Mouse (Mus musculus) neural tube, embryonic 15.5 days (tissue): ENCODE measurements around the gene Acot1. TPM values are rescaled to one million over a fixed set of nuclear protein-coding genes. Genes with fewer than 3 reads are reported as not detected.
"Not testable (repeated sequence)": the region's sequence is repeated elsewhere in the genome, so short reads cannot be mapped to it uniquely, and the experiment has no call there.

ENCODE experiments used
- ATAC-seq: fragments of 200-750 bp; cut with Nextera tagmentation; 2 replicates; pipeline ENCODE4 v1.8.0; 2017; ENCODE audit warnings: mild to moderate bottlenecking, moderate TSS enrichment, moderate library complexity; ENCODE audit not compliant: low FRiP score
- H3K27ac ChIP-seq: fragments of 300-500 bp; sonication (generic); replicated peaks from 2 replicates; pipeline ENCODE4 v1.5.1; 2015; ENCODE audit warnings: mild to moderate bottlenecking, inconsistent platforms
- H3K27me3 ChIP-seq: fragments of 300-500 bp; sonication (generic); replicated peaks from 2 replicates; pipeline ENCODE4 v1.6.1; 2015; ENCODE audit warnings: inconsistent platforms
- H3K36me3 ChIP-seq: fragments of 300-500 bp; sonication (generic); 2 replicates; pipeline ENCODE4 v1.6.1; 2015; ENCODE audit warnings: inconsistent platforms
- H3K4me1 ChIP-seq: fragments of 300-500 bp; sonication (generic); 2 replicates; pipeline ENCODE4 v1.6.1; 2015; ENCODE audit warnings: inconsistent platforms
- H3K4me2 ChIP-seq: fragments of 300-500 bp; sonication (generic); 2 replicates; pipeline ENCODE4 v1.6.1; 2015; ENCODE audit warnings: inconsistent platforms, mild to moderate bottlenecking, moderate library complexity
- H3K4me3 ChIP-seq: fragments of 300-500 bp; sonication (generic); replicated peaks from 2 replicates; pipeline ENCODE4 v1.5.1; 2015; ENCODE audit warnings: mild to moderate bottlenecking, inconsistent platforms
- H3K9ac ChIP-seq: fragments of 300-500 bp; sonication (generic); replicated peaks from 2 replicates; pipeline ENCODE4 v1.6.1; 2015; ENCODE audit warnings: mild to moderate bottlenecking, inconsistent platforms
- H3K9me3 ChIP-seq: fragments of 300-500 bp; sonication (generic); replicated peaks from 2 replicates; pipeline ENCODE4 v1.6.1; 2016; ENCODE audit warnings: inconsistent platforms
- WGBS: fragments of 180-500 bp; shearing (Covaris S2); methylation state at CpG from one replicate; pipeline ENCODE4 v1.1.7; 2015; ENCODE audit warnings: mixed read lengths; 5-methylcytosine and 5-hydroxymethylcytosine counted together
- polyA plus RNA-seq: library from polyadenylated mRNA; unstranded; fragments of >200 nt; fragmentation: Nextera tagmentation; extraction: Ambion mirVana; gene quantifications from 2 replicates; pipeline ENCODE4 v1.2.1, GENCODE M21; 2015

The Acot1 gene
- polyA plus RNA-seq, 1 experiment from 2014 or later, result 78.4 TPM

- not testable (repeated sequence) for H3K27me3 ChIP-seq, H3K4me3 ChIP-seq, H3K9me3 ChIP-seq, H3K4me2 ChIP-seq, H3K36me3 ChIP-seq, H3K27ac ChIP-seq, ATAC-seq, H3K9ac ChIP-seq, H3K4me1 ChIP-seq
- 98% methylated on average over 4 of the region's 4 CpGs for WGBS
Observed at GRCm38 (mm10) chr12:84022266-84022665, 13.0 kb downstream of the Acot1 start.

- 87% methylated on average over 9 of the region's 9 CpGs for WGBS
- Histone ChIP-seq H3K9ac (no peak overlapping the region), H3K4me3 (no peak overlapping the region), H3K27me3 (no peaks in the 10 kb centered on the region), H3K9me3 (no peaks in the 10 kb centered on the region), H3K36me3 (no peaks in the 10 kb centered on the region), H3K4me1 (no peaks in the 10 kb centered on the region), H3K27ac (no peak overlapping the region), H3K4me2 (no peak overlapping the region)
- no peak for ATAC-seq
Observed at GRCm38 (mm10) chr12:84023052-84023745, 13.9 kb downstream of the Acot1 start.

DNA sequence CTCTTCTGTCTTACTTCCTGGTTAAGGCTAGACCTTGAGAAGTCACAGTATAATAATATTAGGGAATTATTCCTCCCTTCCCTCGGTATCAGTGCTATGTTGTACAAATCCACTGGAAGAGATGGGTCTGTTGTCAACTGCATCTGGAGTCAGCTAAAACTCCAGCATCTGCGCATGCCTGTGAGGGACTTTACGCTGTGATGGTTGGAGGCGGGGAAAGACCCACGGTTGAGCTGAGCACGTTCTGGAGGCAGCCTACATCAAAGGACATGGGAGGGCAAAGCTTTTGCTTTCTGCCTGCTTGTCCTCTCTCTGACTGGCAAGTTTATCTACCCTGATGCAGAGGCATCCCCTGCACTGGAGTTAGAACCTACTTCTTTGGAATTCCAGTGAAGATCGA lies 16.6 kb downstream of the Acot1 start:
- no peaks in the 10 kb centered on the region for H3K27me3 ChIP-seq
- H3K27ac ChIP-seq, result no peak overlapping the region
- 89% methylated on average over 7 of the region's 7 CpGs for WGBS
- no peak for ATAC-seq
- no peak overlapping the region for H3K4me2 ChIP-seq
- no peaks in the 10 kb centered on the region for H3K36me3 ChIP-seq
- no peak overlapping the region for H3K4me3 ChIP-seq
- no peaks in the 10 kb centered on the region for H3K4me1 ChIP-seq
- no peaks in the 10 kb centered on the region for H3K9me3 ChIP-seq
- no peak overlapping the region for H3K9ac ChIP-seq

DNA sequence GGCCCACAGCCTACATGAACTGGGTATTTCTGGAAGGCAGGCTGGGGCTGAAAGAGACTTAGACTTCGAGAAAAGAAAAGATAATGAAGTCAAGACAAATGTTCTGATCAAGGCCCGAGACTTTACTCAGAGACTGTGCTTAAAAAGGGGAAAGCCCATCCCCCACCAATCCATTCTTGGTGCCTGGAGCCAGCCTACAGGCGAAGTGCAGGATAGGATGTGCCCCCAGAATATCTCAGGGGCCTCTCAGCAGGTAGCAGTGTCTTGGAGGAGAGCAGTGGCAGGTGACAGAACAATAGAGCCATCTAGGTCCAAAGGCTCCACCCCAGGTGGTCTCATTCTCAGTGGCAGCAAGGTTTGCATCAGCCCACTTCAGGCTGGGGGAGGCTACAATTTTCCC lies 19.0 kb downstream of the Acot1 start:
- not testable (repeated sequence) for H3K27me3 ChIP-seq, ATAC-seq, H3K36me3 ChIP-seq

DNA sequence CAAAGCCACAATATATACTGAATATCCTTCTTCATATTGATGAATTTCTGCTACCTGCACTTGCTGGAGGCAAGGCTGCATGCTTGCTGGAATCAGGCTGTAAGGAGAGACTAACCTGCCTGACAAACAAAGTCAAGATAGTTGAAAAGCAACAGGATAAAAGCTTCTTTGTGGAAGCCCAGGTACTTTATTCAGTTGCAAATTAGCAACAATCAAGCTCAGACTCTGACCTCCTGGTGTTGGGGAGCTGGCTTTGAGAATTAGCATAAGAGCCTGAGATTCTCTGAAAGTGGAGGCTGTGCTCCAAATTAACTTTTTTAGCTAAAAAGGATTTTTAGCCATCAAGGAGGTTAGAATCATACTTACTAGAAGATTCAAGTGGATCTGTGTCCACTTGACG lies 19.8 kb downstream of the Acot1 start:
- H3K36me3 ChIP-seq, H3K4me3 ChIP-seq, H3K4me1 ChIP-seq, H3K27ac ChIP-seq, H3K9me3 ChIP-seq, ATAC-seq, H3K4me2 ChIP-seq, H3K27me3 ChIP-seq, H3K9ac ChIP-seq: not testable (repeated sequence)
- WGBS, result 98% methylated on average over 1 of the region's 1 CpGs

More for the DNA sequence above, 19.0 kb downstream of the Acot1 start:
- 42% methylated on average over 3 of the region's 3 CpGs for WGBS
- H3K4me1 ChIP-seq, H3K9ac ChIP-seq, H3K4me3 ChIP-seq, H3K9me3 ChIP-seq, H3K27ac ChIP-seq, H3K4me2 ChIP-seq: not testable (repeated sequence)

- Histone ChIP-seq H3K9me3 (no peaks in the 10 kb centered on the region), H3K4me3 (no peak overlapping the region), H3K36me3 (no peaks in the 10 kb centered on the region), H3K27ac (no peak overlapping the region), H3K4me2 (no peak overlapping the region), H3K27me3 (no peaks in the 10 kb centered on the region), H3K4me1 (no peaks in the 10 kb centered on the region), H3K9ac (no peak overlapping the region)
- 72% methylated on average over 4 of the region's 4 CpGs for WGBS
- peak; percentile 63; the same call in 1 of the 2 replicates for ATAC-seq
Observed at GRCm38 (mm10) chr12:84030659-84031332, 21.5 kb downstream of the Acot1 start.

GRCm38 (mm10) chr12:84032854-84033253 lies 23.6 kb downstream of the Acot1 start:
- no peak for ATAC-seq
- H3K9me3 ChIP-seq, result no peaks in the 10 kb centered on the region
- no peak overlapping the region for H3K4me3 ChIP-seq
- H3K9ac ChIP-seq, result no peak overlapping the region
- H3K27me3 ChIP-seq, result no peaks in the 10 kb centered on the region
- no peaks in the 10 kb centered on the region for H3K36me3 ChIP-seq
- H3K4me2 ChIP-seq, result no peak overlapping the region
- H3K27ac ChIP-seq, result no peak overlapping the region
- 85% methylated on average over 4 of the region's 4 CpGs for WGBS
- H3K4me1 ChIP-seq, result no peaks in the 10 kb centered on the region

GRCm38 (mm10) chr12:84033302-84033701 lies 24.0 kb downstream of the Acot1 start:
- H3K36me3 ChIP-seq, ATAC-seq: not testable (repeated sequence)

GRCm38 (mm10) chr12:84034108-84034507 lies 24.8 kb downstream of the Acot1 start:
- H3K27ac ChIP-seq, result no peak overlapping the region
- no peak overlapping the region for H3K4me2 ChIP-seq
- ATAC-seq, result no peak
- 54% methylated on average over 4 of the region's 4 CpGs for WGBS
- H3K4me1 ChIP-seq, result 0 out of 2 replicates have a peak, but pooled peaks cover 3% of the 10 kb centered on the region
- no peaks in the 10 kb centered on the region for H3K9me3 ChIP-seq
- H3K36me3 ChIP-seq, result no peaks in the 10 kb centered on the region
- no peak overlapping the region for H3K9ac ChIP-seq
- H3K27me3 ChIP-seq, result no peaks in the 10 kb centered on the region
- H3K4me3 ChIP-seq, result no peak overlapping the region

More at GRCm38 (mm10) chr12:84033302-84033701, 24.0 kb downstream of the Acot1 start:
- H3K9me3 ChIP-seq, H3K4me3 ChIP-seq, H3K4me2 ChIP-seq, H3K27ac ChIP-seq, H3K4me1 ChIP-seq, H3K27me3 ChIP-seq, H3K9ac ChIP-seq: not testable (repeated sequence)
- 85% methylated on average over 2 of the region's 2 CpGs for WGBS

- H3K36me3 ChIP-seq, ATAC-seq, H3K4me1 ChIP-seq, H3K27ac ChIP-seq, H3K9me3 ChIP-seq, H3K27me3 ChIP-seq: not testable (repeated sequence)
- Histone ChIP-seq H3K9ac (peak within 1 kb of the TSS; percentile 40), H3K4me2 (peak within 1 kb of the TSS; percentile 67), H3K4me3 (peak within 1 kb of the TSS; percentile 47)
- 11% methylated on average over 32 of the region's 32 CpGs for WGBS
Observed at GRCm38 (mm10) chr12:84038241-84038640, 29.0 kb downstream of the Acot1 start, which contains the start of gene Acot4. Acot4 (plus strand) TSS chr12:84038379.

- not testable (repeated sequence) for H3K9me3 ChIP-seq, H3K4me1 ChIP-seq, H3K27me3 ChIP-seq, H3K27ac ChIP-seq, H3K36me3 ChIP-seq
- H3K4me3 ChIP-seq, result peak within 1 kb of the TSS; percentile 47
- H3K4me2 ChIP-seq, result peak within 1 kb of the TSS; percentile 67
- 3% methylated on average over 35 of the region's 39 CpGs for WGBS
- peak within 1 kb of the TSS; percentile 40 for H3K9ac ChIP-seq
- ATAC-seq, result peak; percentile 53
Observed at GRCm38 (mm10) chr12:84038691-84039111, 29.4 kb downstream of the Acot1 start, which contains the start of gene Gm49366. Gm49366 (plus strand) TSS chr12:84038935.

- Histone ChIP-seq H3K27me3 (no peaks in the 10 kb centered on the region), H3K27ac (no peak overlapping the region), H3K9me3 (no peaks in the 10 kb centered on the region), H3K4me2 (no peak overlapping the region), H3K36me3 (no peaks in the 10 kb centered on the region; the same call in 1 of the 2 replicates), H3K4me1 (0 out of 2 replicates have a peak, but pooled peaks cover 3% of the 10 kb centered on the region), H3K4me3 (no peak overlapping the region), H3K9ac (no peak overlapping the region)
- no peak for ATAC-seq
- 92% methylated on average over 5 of the region's 5 CpGs for WGBS
Observed at GRCm38 (mm10) chr12:84042248-84042647, 33.0 kb downstream of the Acot1 start.
